Mouse (Mus musculus): ENCODE results near the gene Asic4.

DNA sequence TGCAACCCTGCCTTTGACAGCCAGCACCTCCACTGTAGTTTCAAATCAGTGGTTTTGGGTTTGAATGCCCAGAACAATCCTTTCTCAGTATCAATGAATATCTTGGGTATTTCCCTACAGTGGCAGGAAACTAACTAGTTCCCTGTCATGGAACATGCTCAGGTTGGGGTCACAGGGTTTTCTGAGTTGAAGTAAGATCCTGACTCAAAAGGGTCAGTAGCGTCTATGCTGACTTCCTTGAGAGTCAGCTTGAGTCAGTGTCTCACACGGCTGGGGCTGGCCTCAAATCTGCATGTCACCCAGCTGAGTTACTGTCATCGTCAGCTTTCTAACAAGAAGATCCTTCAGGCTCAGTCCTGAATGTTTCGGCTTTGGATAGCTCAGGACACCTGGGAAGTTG, 48.7 kb downstream of the Asic4 start:
- no peak for TF ChIP-seq TAL1 (IDR thresholded peaks at IDR 0.05; ENCODE audit: low read length)
- no peak for TF ChIP-seq GATA1 (IDR thresholded peaks at IDR 0.05; ENCODE audit: low read length)

Data from erythroblast, embryonic 14.5 days (primary cell).